21 mouse cellular contexts compared by ENCODE assay signal in the genomic region with DNA sequence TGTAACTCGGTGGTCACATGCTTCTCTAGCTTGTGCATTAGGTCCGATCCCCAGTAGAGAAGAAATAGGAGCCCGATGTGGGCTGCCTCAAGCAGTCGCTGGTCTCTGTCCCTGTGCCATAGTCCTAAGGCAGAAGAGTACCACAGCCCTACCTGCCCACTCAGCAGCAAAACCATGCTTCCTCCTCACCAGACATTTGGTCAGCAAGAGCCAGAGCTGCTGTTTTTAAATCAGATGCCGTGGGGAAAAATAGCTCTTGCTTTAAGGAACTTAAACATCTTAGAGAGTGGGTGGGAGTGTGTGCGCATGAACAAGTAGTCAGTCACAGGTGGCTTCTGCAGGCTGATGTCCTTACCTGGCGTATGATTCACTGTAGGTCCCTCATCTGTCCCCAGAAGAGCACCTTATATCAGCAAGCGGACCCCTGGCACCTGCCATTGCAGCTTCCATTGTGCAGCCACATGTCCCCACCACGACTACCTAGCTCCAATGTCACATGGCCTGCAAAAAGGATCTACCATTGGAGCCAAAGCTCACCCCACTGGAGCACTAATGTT. TPM values are rescaled to one million over a fixed set of nuclear protein-coding genes. Genes with fewer than 3 reads are reported as not detected.
DNase-seq lines count a peak whose midpoint lies in the region; ATAC-seq and TF ChIP-seq lines count a peak whose summit lies in the region.
"Had no signal": no experiment of that assay in that cellular context is flagged by ENCODE, and none has a peak within 500 bp of the region (broad histone marks: within the 10 kb centered on the region; RNA-seq: fewer than 3 reads in every experiment).

No protein-coding gene starts in this region.

- TF ChIP-seq CTCF in midbrain, postnatal 0 days (IDR thresholded peaks at IDR 0.05), result no peak

- no peak overlapping the region for H3K4me3 ChIP-seq in heart, embryonic 12.5 days
- no peak overlapping the region for H3K4me3 ChIP-seq in midbrain, embryonic 10.5 days
- no peak overlapping the region for H3K4me3 ChIP-seq in midbrain, postnatal 0 days (ENCODE audit: low read depth, low read length)
- H3K4me3 ChIP-seq: forebrain, embryonic 10.5 days; kidney, embryonic 15.5 days; left cerebral cortex, adult 2 months; limb, embryonic 12.5 days; liver, embryonic 13.5 days; neural tube, embryonic 15.5 days had no signal

- peaks cover 3% of the 10 kb centered on the region; the same call in 1 of the 2 replicates for H3K9me3 ChIP-seq in heart, embryonic 12.5 days (replicated peaks)
- no peaks in the 10 kb centered on the region; the same call in 1 of the 2 replicates for H3K9me3 ChIP-seq in midbrain, embryonic 10.5 days (replicated peaks)
- no peaks in the 10 kb centered on the region for H3K9me3 ChIP-seq in midbrain, postnatal 0 days (ENCODE audit: low read length)
- H3K9me3 ChIP-seq: kidney, embryonic 15.5 days; liver, embryonic 13.5 days; neural tube, embryonic 15.5 days had no signal

- ATAC-seq in heart, embryonic 12.5 days (ENCODE audit: insufficient number of reproducible peaks, low FRiP score), result no peak
- ATAC-seq in midbrain, postnatal 0 days (ENCODE audit: low FRiP score), result no peak
- ATAC-seq: forebrain, postnatal 0 days; hindbrain, postnatal 0 days had no signal

- H3K27me3 ChIP-seq in heart, embryonic 12.5 days (replicated peaks), result no peaks in the 10 kb centered on the region
- H3K27me3 ChIP-seq in midbrain, embryonic 10.5 days (ENCODE audit: low read depth, poor library complexity, severe bottlenecking), result no peaks in the 10 kb centered on the region
- H3K27me3 ChIP-seq in midbrain, postnatal 0 days (ENCODE audit: insufficient read depth, low read length), result no peaks in the 10 kb centered on the region
- H3K27me3 ChIP-seq: kidney, embryonic 15.5 days; limb, embryonic 12.5 days; neural tube, embryonic 15.5 days had no signal

- H3K9ac ChIP-seq in heart, embryonic 12.5 days, result no peak overlapping the region
- no peak overlapping the region for H3K9ac ChIP-seq in midbrain, postnatal 0 days (replicated peaks; ENCODE audit: low read length, poor library complexity, severe bottlenecking)
- H3K9ac ChIP-seq: forebrain, postnatal 0 days; kidney, embryonic 15.5 days; limb, embryonic 12.5 days; liver, embryonic 13.5 days; neural tube, embryonic 15.5 days had no signal

- H3K4me1 ChIP-seq in heart, embryonic 12.5 days (replicated peaks), result peaks cover 47% of the 10 kb centered on the region
- peaks cover 52% of the 10 kb centered on the region for H3K4me1 ChIP-seq in midbrain, embryonic 10.5 days
- H3K4me1 ChIP-seq in midbrain, postnatal 0 days (ENCODE audit: insufficient read depth, low read length), result no peaks in the 10 kb centered on the region

- no peak for DNase-seq in heart, postnatal 4 days
- DNase-seq in left cerebral cortex, adult 11 months (ENCODE audit: low spot score), result peak; percentile 51
- DNase-seq in left cerebral cortex, adult 18-20 months (ENCODE audit: low spot score in 2 of 2), result no peak
- DNase-seq in midbrain, embryonic 10.5 days (ENCODE audit: low spot score), result peak; percentile 11
- DNase-seq in midbrain, postnatal 0 days (ENCODE audit: low spot score), result no peak
- no peak for DNase-seq in retina, embryonic 14.5 days (ENCODE audit: low spot score)
- DNase-seq: adrenal gland, adult 2 months; cerebellum, adult 18-20 months; cerebellum, postnatal 14 days; forebrain, postnatal 0 days; kidney, adult 11 months; kidney, postnatal 4 days; liver, embryonic 13.5 days had no signal

- peaks cover 13% of the 10 kb centered on the region for H3K36me3 ChIP-seq in heart, embryonic 12.5 days
- H3K36me3 ChIP-seq in midbrain, embryonic 10.5 days, result peaks cover 39% of the 10 kb centered on the region
- no peaks in the 10 kb centered on the region for H3K36me3 ChIP-seq in midbrain, postnatal 0 days (ENCODE audit: insufficient read depth, low read length)
- H3K36me3 ChIP-seq: limb, embryonic 12.5 days; liver, embryonic 13.5 days; neural tube, embryonic 15.5 days had no signal

- H3K27ac ChIP-seq in heart, embryonic 12.5 days (ENCODE audit: poor library complexity, severe bottlenecking), result 0 out of 2 replicates have a peak overlapping the region, but pooled peaks have one; percentile 7
- 0 out of 2 replicates have a peak overlapping the region, but pooled peaks have one; percentile 9 for H3K27ac ChIP-seq in midbrain, embryonic 10.5 days (replicated peaks)
- no peak overlapping the region for H3K27ac ChIP-seq in midbrain, postnatal 0 days (ENCODE audit: low read depth, low read length)
- H3K27ac ChIP-seq: forebrain, embryonic 10.5 days; hindbrain, postnatal 0 days; kidney, embryonic 15.5 days; limb, embryonic 12.5 days; neural tube, embryonic 15.5 days had no signal

- WGBS in heart, embryonic 12.5 days, result 86% methylated on average over 9 of the region's 9 CpGs
- 94% methylated on average over 9 of the region's 9 CpGs for WGBS in midbrain, embryonic 10.5 days
- 93% methylated on average over 9 of the region's 9 CpGs for WGBS in midbrain, postnatal 0 days

- no peak overlapping the region for H3K4me2 ChIP-seq in heart, embryonic 12.5 days
- no peak overlapping the region for H3K4me2 ChIP-seq in midbrain, postnatal 0 days (ENCODE audit: low read depth, low read length, poor library complexity, severe bottlenecking)
- H3K4me2 ChIP-seq: kidney, embryonic 15.5 days; limb, embryonic 12.5 days; liver, embryonic 13.5 days; midbrain, embryonic 11.5 days; neural tube, embryonic 15.5 days had no signal

RNA-seq across cellular contexts. Expression of gene Qk, which starts 9.0 kb away (rescaled TPM):
- polyA plus RNA-seq in heart, embryonic 12.5 days (2016; fragmentation: Nextera tagmentation; extraction: Ambion mirVana), result 41.5 and 44.9 TPM in 2 replicates
- 100 to 1,000 TPM; 588 to 671 TPM for total RNA-seq in heart, postnatal 4 days (2021)
- total RNA-seq in left cerebral cortex, adult 18-20 months (2021), result 100 to 1,000 TPM; 299 to 327 TPM
- 47.7 and 49.5 TPM in 2 replicates for polyA plus RNA-seq in midbrain, embryonic 10.5 days (2016; fragmentation: Nextera tagmentation; extraction: Ambion mirVana)
- 293 and 297 TPM in 2 replicates for total RNA-seq in midbrain, postnatal 0 days (2014; rRNA removed)
- 43.3 and 47.4 TPM in 2 replicates for polyA plus RNA-seq in midbrain, postnatal 0 days (2015; fragmentation: Nextera tagmentation; extraction: Ambion mirVana)

Comparison
In these comparisons a context has a peak if more than half of its experiments do, and no peak if none do; other contexts are left out.
1. DNase-seq: peak in left cerebral cortex, adult 11 months (single experiment) and midbrain, embryonic 10.5 days (single experiment); none in heart, postnatal 4 days (single experiment), left cerebral cortex, adult 18-20 months (0 of 2), midbrain, postnatal 0 days (single experiment) and retina, embryonic 14.5 days (single experiment).